Mouse (Mus musculus) skeletal muscle tissue, adult 2 months (tissue): ENCODE measurements at regions not wholly inside any gene's neighbourhood (a gene's known extent, or its start where the extent isn't known, plus 50 kb on each side); places are given as distances from the start of the nearest gene placed in this dataset.

Source experiments
- DNase-seq: peaks from one replicate; pipeline ENCODE4 v3.0.0-alpha.2; 2012; ENCODE audit warnings: low read depth, low spot score

- no peak for DNase-seq
These were observed 296.0 kb upstream of the Dusp10 start for GRCm38 (mm10) chr1:183717060-183717459.

DNA sequence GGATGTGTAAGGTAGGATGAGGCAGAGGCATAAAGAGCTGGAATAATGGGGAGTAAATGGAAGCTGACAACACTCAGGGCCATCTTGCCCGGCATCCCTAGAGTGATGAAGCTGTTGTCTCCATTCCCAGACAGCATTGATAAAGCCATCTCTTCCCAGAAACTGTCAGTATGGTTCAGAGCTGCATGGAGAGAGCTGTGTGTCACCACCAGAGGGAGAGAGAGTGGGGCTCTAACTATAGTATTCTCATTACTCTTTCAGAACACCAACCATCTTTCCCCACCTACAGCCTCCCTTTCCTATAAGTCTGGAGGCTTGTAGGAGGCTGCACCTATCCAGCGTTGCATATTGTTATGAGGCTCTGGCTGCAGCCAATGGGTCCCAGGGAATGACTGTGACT, 264.0 kb upstream of the Dusp10 start:
- DNase-seq = no peak

- no peak for DNase-seq
These were observed 258.6 kb upstream of the Dusp10 start for GRCm38 (mm10) chr1:183754500-183754899.

- DNase-seq = no peak
These were observed 256.4 kb upstream of the Dusp10 start for GRCm38 (mm10) chr1:183756716-183757115.

GRCm38 (mm10) chr1:183763864-183764726, 249.0 kb upstream of the Dusp10 start:
- no peak for DNase-seq

DNA sequence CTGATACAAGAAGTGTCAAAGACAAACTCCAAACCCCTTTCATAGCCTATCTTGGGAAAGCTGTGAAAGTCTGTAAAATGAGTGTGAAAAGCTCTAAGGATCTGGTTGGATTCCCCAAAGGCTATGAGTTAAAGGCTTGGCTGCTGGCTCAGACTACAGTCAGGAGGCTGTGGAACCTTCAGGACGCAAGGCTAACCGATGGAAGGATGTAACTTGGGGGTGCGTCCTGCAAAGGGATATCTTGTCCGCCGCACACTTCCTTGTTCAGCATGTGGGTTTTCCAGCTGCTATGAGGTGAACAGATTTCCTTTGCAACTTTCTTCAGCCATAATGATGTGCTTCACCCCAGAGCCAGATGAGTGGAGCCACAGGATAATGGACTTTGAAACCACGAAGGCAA, 240.3 kb upstream of the Dusp10 start:
- DNase-seq = no peak

DNA sequence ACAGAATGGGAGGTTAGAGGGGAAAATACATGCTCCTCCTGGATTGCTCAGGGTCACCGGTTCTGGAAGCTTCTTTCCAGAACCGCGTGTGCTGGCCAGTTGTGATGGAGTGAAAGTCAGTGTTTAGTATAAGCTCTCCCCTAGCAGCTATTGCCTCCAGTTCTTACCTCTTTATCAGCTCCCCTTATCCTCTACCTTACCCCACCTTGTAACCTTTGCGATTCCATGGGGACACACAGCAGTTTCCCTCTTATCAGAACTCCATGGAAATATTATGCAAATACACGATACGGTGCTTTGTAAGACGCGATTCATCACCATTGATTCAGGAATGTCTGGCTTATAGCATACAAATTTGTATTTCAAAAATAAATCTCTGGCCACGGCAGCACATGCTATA, 232.9 kb upstream of the Dusp10 start:
- DNase-seq = no peak

- DNase-seq = no peak
These were observed 232.3 kb upstream of the Dusp10 start for GRCm38 (mm10) chr1:183780779-183781178.

GRCm38 (mm10) chr1:183783440-183784130, 229.5 kb upstream of the Dusp10 start:
- DNase-seq = peak; percentile 64

DNA sequence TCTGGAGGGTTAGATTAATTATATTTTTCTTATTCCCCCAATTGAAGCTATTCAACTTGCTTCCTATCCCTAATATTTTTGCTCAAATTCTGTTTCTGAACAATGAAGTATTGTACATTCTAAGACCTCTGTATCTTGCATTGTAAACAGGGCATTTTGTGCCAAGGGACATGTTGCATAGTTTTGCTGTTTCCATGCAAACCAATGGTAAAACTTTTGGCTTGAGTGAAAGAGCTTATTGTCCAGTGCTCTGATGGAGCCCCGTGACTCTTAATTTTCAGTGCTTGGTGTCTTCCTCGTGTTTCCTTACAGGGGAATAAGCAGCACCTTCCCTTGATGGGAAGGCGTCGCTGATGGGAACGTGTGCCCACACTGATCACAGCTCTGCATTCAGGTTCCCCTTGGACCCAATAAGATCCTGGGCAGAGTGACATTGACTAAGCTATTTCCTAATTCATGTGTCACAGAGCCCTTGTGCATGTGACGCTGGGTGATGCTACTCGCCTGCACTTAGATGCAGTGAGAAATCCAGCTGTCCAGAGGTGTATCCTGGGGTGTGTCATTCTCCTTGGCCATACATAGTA, 220.8 kb upstream of the Dusp10 start:
- no peak for DNase-seq

GRCm38 (mm10) chr1:183793324-183793723, 219.8 kb upstream of the Dusp10 start:
- no peak for DNase-seq

- DNase-seq = peak; percentile 7
These were observed 219.1 kb upstream of the Dusp10 start for GRCm38 (mm10) chr1:183793913-183794445.

GRCm38 (mm10) chr1:183802351-183802750, 210.8 kb upstream of the Dusp10 start:
- no peak for DNase-seq

DNA sequence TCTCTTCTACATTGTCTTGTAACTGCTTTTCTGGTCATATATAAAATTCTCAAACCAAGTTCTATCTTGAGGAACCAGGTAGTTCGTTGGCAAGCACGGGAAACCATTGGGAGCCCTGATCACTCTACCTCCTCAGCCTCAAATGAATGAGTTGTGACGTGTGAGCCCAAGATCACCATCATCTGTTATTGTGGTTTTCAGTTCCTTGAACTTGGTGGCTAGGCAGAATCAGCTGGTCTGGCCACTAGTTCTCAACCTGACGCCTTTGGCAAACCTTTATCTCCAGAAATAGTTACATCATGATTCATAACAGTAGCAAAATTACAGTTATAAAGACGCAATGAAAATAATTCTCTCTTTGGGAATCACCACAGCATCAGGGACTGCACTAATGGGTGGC, 209.7 kb upstream of the Dusp10 start:
- DNase-seq = peak; percentile 47

DNA sequence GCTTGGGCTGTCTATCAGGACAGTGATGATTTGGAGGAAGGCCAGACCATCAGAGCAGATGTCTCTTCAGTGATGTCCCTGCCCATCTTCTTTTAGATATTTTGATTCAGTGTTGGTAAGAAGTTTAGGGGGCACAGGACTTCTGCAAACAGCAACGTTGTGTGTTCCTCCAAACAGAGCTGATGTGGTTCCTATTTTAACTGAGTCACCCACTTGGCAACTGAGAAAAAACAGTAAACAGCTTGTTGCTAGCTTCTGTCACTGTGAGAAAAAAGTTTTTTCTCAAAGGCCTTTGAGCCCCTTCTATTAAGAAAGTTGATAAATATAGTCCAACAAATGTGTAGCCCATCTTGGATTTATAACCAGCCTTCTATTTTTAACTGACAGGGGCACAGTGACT, 209.3 kb upstream of the Dusp10 start:
- DNase-seq = no peak

DNA sequence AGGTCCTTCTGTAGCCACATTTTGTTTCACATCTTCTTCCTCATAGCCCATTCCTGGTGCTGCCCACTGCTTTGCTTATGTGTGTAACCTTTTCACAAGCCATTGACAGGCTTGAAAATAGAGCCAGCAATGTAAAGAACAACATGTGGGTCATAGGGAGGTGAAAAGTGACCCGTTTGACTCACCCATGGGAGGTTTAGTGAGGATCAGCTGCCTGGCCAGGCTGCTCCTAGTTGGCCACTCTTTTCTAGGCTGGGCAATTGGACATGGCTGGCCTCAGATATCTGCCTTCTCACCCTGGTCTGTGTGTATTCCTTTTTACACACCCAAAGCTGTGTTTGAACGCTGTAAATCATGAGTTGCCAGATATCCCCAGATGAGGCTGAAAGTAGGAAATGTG, 208.8 kb upstream of the Dusp10 start:
- no peak for DNase-seq

DNA sequence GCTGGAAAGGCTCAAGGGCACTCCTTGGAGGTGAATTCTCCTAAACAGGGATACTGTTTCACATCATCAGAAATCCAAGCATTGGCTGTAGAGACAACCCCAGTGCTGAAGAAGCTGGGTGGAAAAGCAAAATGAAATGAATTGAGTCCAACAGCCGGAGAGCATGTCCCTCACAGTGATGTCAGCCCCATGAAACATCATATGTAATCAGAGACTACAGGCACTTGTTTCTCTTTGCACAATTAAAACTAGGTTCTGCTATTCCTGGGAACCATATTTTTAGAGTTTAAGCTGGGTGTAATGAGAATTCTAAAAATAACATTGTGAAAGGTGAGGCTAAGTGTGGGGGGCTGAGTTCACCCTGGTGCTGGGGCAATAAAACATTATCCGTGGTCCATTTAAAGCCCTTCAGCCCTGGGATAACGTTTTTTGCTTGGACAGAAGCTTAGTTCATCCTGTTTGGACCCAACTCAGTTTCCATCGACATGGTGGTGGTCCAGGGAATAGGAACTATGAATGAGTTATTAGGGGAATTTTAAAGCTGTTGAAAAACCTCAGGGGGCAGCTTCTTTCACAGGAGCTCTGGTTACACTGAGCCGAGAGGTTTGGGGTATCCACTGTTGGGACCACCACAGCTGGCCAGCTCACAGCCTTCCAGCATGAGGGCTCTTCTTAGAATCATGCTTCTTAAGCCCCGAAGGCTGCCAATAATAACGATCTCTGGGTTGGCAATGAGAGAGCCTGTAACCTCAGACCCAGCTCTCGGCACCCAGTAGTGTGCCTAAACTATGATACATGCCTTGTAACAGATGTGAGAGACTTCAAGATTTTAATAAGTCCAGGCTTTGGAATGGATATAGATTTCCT, 206.0 kb upstream of the Dusp10 start:
- DNase-seq = peak; percentile 79

GRCm38 (mm10) chr1:183808168-183808567, 204.9 kb upstream of the Dusp10 start:
- DNase-seq = no peak

- DNase-seq = no peak
These were observed 192.5 kb upstream of the Dusp10 start for GRCm38 (mm10) chr1:183820555-183820954.

DNA sequence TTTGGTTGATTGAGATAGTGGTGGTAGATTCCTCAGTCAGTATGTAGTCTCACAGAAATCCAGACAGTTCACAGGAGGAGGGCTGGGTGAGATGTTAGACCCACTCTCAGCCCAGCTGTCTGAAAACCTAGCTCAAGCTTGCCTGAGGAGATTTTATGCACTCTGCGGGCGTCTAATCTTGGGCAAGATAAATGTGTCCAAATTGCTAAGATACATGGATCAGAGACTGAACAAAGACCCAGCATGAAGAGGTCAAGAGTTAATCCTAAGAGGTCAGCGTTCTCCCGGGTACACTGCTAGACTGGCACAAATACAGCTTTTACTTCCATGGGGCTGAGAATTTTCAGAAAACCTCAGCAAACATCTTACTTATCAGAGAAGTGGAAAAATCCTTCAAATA, 186.8 kb upstream of the Dusp10 start:
- DNase-seq = no peak

DNA sequence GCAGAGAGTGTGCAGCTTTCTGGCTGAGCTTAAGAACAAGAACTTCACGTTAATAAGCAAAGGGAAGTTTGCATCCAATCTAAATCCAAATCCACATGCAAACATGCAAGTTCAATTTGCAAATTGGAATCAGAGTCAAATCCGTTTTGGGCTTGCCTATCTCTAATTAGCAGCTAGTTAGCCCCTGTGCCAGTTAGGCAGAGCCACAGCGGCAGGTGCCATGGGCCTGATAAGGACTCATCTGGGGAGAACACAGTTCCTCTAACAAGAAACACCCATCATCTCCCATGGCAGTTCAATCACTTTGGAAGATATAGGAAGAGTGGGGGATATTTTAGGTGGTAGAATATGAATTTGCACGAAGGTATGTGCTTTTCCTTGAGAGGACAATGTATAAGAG, 168.0 kb upstream of the Dusp10 start:
- no peak for DNase-seq
